Mouse (Mus musculus) cortical plate, adult 2 months (tissue): ENCODE results near the gene Smc3.

Experiments
- CTCF ChIP-seq: fragments of 200-500 bp; IDR thresholded peaks from 2 replicates; pipeline ENCODE4 v1.5.1; 2011; ENCODE audit warnings: mild to moderate bottlenecking, control low read depth, low read length; ENCODE audit not compliant: insufficient read depth; ENCODE audit errors: extremely low read depth
- POLR2A ChIP-seq: fragments of 200-500 bp; IDR thresholded peaks from 2 replicates; pipeline ENCODE4 v1.6.1; 2011; ENCODE audit warnings: mild to moderate bottlenecking, low read length, control low read depth; ENCODE audit not compliant: insufficient read depth; ENCODE audit errors: extremely low read depth

GRCm38 (mm10) chr19:53674131-53674925 is 74.1 kb downstream of the Smc3 start:
- no peak for TF ChIP-seq POLR2A
- no peak for TF ChIP-seq CTCF
